Mouse (Mus musculus) ES-E14 (cell line): ENCODE data around the gene Clock.

Experiments
- CHD2 ChIP-seq: IDR thresholded peaks from 2 replicates; pipeline ENCODE4 v1.6.1; 2014; ENCODE audit warnings: mild to moderate bottlenecking, low read depth, low read length, inconsistent platforms
- MAFK ChIP-seq: IDR thresholded peaks from 2 replicates; pipeline ENCODE4 v1.6.1; 2014; ENCODE audit warnings: mild to moderate bottlenecking, low read depth, low read length, inconsistent platforms; ENCODE audit not compliant: insufficient read depth

- no peak for TF ChIP-seq CHD2
- no peak for TF ChIP-seq MAFK
Measured at GRCm38 (mm10) chr5:76170522-76170921, 134.1 kb downstream of the Clock start.
